Mouse (Mus musculus): ENCODE results near the gene Efna5.

GRCm38 (mm10) chr17:62851268-62851667 is 29.8 kb downstream of the Efna5 start:
- TF ChIP-seq POLR2A (IDR thresholded peaks at IDR 0.05; ENCODE audit: borderline replicate concordance, insufficient read depth, low read length): no peak
- no peak for TF ChIP-seq CTCF (IDR thresholded peaks at IDR 0.05; ENCODE audit: borderline replicate concordance, insufficient read depth, low read depth, low read length)

Data from cerebellum, adult 2 months (tissue).